Mouse (Mus musculus) midbrain, embryonic 15.5 days (tissue): ENCODE measurements at regions not wholly inside any gene's neighbourhood (a gene's known extent, or its start where the extent isn't known, plus 50 kb on each side); places are given as distances from the start of the nearest gene placed in this dataset.

Experiments used
- ATAC-seq: fragments of 200-750 bp; cut with Nextera tagmentation; replicated peaks from 2 replicates; pipeline ENCODE4 v1.8.0; 2017; ENCODE audit warnings: moderate TSS enrichment
- H3K27ac ChIP-seq: fragments of 300-500 bp; sonication (generic); 2 replicates; pipeline ENCODE4 v1.5.1; 2015; ENCODE audit warnings: mild to moderate bottlenecking, inconsistent platforms
- H3K27me3 ChIP-seq: fragments of 300-500 bp; sonication (generic); replicated peaks from 2 replicates; pipeline ENCODE4 v1.6.1; 2015; ENCODE audit warnings: inconsistent platforms
- H3K36me3 ChIP-seq: fragments of 300-500 bp; sonication (generic); replicated peaks from 2 replicates; pipeline ENCODE4 v1.6.1; 2015; ENCODE audit warnings: inconsistent platforms
- H3K4me1 ChIP-seq: fragments of 300-500 bp; sonication (generic); 2 replicates; pipeline ENCODE4 v1.6.1; 2015; ENCODE audit warnings: inconsistent platforms
- H3K4me2 ChIP-seq: fragments of 300-500 bp; sonication (generic); 2 replicates; pipeline ENCODE4 v1.6.1; 2015; ENCODE audit warnings: inconsistent platforms, mild to moderate bottlenecking, moderate library complexity
- H3K4me3 ChIP-seq: fragments of 300-500 bp; sonication (generic); 2 replicates; pipeline ENCODE4 v1.5.1; 2015; ENCODE audit warnings: mild to moderate bottlenecking, inconsistent platforms
- H3K9ac ChIP-seq: fragments of 300-500 bp; sonication (generic); 2 replicates; pipeline ENCODE4 v1.6.1; 2015; ENCODE audit warnings: mild to moderate bottlenecking, inconsistent platforms
- H3K9me3 ChIP-seq: fragments of 300-500 bp; sonication (generic); 2 replicates; pipeline ENCODE4 v1.6.1; 2016; ENCODE audit warnings: inconsistent platforms
- WGBS: fragments of 180-500 bp; shearing (Covaris S2); methylation state at CpG from one replicate; pipeline ENCODE4 v1.1.7; 2015; ENCODE audit warnings: mixed read lengths; 5-methylcytosine and 5-hydroxymethylcytosine counted together

- peak; percentile 95 for ATAC-seq
- Histone ChIP-seq H3K4me1 (peaks cover 23% of the 10 kb centered on the region), H3K9ac (no peak overlapping the region), H3K27me3 (no peaks in the 10 kb centered on the region), H3K4me3 (no peak overlapping the region), H3K27ac (peak overlapping the region; percentile 78), H3K9me3 (no peaks in the 10 kb centered on the region), H3K4me2 (peak overlapping the region; percentile 33), H3K36me3 (no peaks in the 10 kb centered on the region)
- 2% methylated on average over 11 of the region's 11 CpGs for WGBS
Measured at GRCm38 (mm10) chr1:41390102-41390884, 584.9 kb downstream of the Tmem182 start.

GRCm38 (mm10) chr1:41391071-41391470 lies 585.7 kb downstream of the Tmem182 start:
- Histone ChIP-seq H3K27me3 (no peaks in the 10 kb centered on the region), H3K9me3 (no peaks in the 10 kb centered on the region), H3K4me1 (peaks cover 23% of the 10 kb centered on the region), H3K9ac (no peak overlapping the region), H3K36me3 (no peaks in the 10 kb centered on the region), H3K4me3 (no peak overlapping the region), H3K4me2 (no peak overlapping the region), H3K27ac (peak overlapping the region; percentile 78; the same call in 1 of the 2 replicates)
- no peak for ATAC-seq
- WGBS = 25% methylated on average over 7 of the region's 7 CpGs

DNA sequence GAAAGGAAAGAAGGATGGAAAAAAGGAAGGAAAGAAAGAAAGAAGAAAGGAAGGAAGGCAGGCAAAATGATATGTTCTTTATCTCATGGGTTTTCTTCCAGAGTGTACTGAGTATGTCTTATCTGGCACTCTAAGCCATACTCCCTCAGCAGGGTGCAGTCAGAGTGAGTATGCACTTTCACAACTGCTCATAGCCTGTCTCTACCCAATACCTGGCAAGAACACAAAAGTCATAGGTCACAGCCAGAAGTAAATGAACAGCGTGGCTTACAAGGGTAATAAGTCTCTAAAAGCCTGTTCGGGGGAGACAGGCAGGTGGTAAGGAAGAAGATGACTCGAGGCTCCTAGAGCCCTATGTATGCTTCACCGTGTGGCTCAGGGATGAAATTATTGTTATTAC lies 587.9 kb downstream of the Tmem182 start:
- Histone ChIP-seq H3K4me1 (peaks cover 23% of the 10 kb centered on the region), H3K36me3 (no peaks in the 10 kb centered on the region), H3K9me3 (no peaks in the 10 kb centered on the region), H3K9ac (no peak overlapping the region), H3K27ac (no peak overlapping the region), H3K4me2 (no peak overlapping the region), H3K4me3 (no peak overlapping the region), H3K27me3 (no peaks in the 10 kb centered on the region)
- whole genome bisulfite sequencing = 72% methylated on average over 4 of the region's 4 CpGs
- ATAC-seq = no peak

DNA sequence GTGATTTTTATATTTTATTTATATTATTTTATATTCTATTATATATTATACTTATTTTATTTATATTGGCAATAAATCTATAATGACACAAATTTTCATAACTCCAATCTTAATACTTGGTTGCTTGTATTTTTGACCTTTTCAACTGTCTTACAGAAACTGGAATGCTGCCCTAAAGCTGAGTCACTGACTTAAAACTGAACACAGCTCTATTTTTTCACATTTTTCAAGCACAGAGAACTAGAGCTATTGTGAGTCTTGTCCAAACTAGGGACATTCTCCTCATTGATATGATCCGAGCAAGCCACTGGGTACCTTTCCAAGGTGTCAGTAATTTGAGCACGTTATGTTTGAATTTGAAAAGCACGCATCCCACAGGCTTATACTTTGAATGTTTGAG lies 589.7 kb downstream of the Tmem182 start:
- Histone ChIP-seq H3K4me3 (no peak overlapping the region), H3K27me3 (no peaks in the 10 kb centered on the region), H3K36me3 (no peaks in the 10 kb centered on the region), H3K9me3 (no peaks in the 10 kb centered on the region), H3K4me2 (no peak overlapping the region), H3K4me1 (peaks cover 12% of the 10 kb centered on the region), H3K27ac (no peak overlapping the region), H3K9ac (no peak overlapping the region)
- WGBS = 84% methylated on average over 3 of the region's 3 CpGs
- ATAC-seq = no peak

- 91% methylated on average over 5 of the region's 5 CpGs for WGBS
- H3K36me3 ChIP-seq = no peaks in the 10 kb centered on the region
- H3K27ac ChIP-seq = no peak overlapping the region
- no peak overlapping the region for H3K9ac ChIP-seq
- no peaks in the 10 kb centered on the region for H3K27me3 ChIP-seq
- no peaks in the 10 kb centered on the region for H3K9me3 ChIP-seq
- H3K4me1 ChIP-seq = no peaks in the 10 kb centered on the region
- no peak for ATAC-seq
- H3K4me3 ChIP-seq = no peak overlapping the region
- H3K4me2 ChIP-seq = no peak overlapping the region
Measured at GRCm38 (mm10) chr1:41410533-41410932, 605.1 kb downstream of the Tmem182 start.

GRCm38 (mm10) chr1:41411641-41412040 lies 606.2 kb downstream of the Tmem182 start:
- H3K4me1 ChIP-seq = no peaks in the 10 kb centered on the region
- no peak overlapping the region for H3K4me2 ChIP-seq
- no peak overlapping the region for H3K9ac ChIP-seq
- WGBS = 96% methylated on average over 3 of the region's 3 CpGs
- no peaks in the 10 kb centered on the region for H3K27me3 ChIP-seq
- no peak overlapping the region for H3K27ac ChIP-seq
- no peak for ATAC-seq
- H3K36me3 ChIP-seq = no peaks in the 10 kb centered on the region
- H3K4me3 ChIP-seq = no peak overlapping the region
- no peaks in the 10 kb centered on the region for H3K9me3 ChIP-seq

DNA sequence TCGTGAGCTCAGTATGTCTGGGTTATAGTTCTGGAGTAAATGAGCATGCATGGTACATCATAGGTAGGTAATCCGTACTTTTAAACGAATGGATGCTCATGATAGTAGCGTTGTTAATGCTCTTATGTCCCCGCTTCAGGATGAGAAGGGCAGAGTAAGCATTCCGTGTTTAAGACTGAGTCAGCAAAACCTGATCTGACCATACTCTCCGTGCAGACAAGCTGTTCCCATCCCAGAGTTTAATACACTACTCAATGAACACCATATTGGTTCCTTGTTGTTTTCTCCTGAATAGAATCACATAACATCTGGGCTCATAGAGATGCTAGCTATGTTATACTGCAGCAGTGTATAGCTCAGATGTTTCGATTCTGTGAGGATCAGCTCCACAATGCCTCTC lies 606.7 kb downstream of the Tmem182 start:
- no peak overlapping the region for H3K27ac ChIP-seq
- H3K9ac ChIP-seq = no peak overlapping the region
- H3K4me3 ChIP-seq = no peak overlapping the region
- no peak for ATAC-seq
- no peaks in the 10 kb centered on the region for H3K27me3 ChIP-seq
- no peaks in the 10 kb centered on the region for H3K9me3 ChIP-seq
- H3K36me3 ChIP-seq = no peaks in the 10 kb centered on the region
- H3K4me1 ChIP-seq = no peaks in the 10 kb centered on the region
- no peak overlapping the region for H3K4me2 ChIP-seq
- 90% methylated on average over 8 of the region's 8 CpGs for WGBS

DNA sequence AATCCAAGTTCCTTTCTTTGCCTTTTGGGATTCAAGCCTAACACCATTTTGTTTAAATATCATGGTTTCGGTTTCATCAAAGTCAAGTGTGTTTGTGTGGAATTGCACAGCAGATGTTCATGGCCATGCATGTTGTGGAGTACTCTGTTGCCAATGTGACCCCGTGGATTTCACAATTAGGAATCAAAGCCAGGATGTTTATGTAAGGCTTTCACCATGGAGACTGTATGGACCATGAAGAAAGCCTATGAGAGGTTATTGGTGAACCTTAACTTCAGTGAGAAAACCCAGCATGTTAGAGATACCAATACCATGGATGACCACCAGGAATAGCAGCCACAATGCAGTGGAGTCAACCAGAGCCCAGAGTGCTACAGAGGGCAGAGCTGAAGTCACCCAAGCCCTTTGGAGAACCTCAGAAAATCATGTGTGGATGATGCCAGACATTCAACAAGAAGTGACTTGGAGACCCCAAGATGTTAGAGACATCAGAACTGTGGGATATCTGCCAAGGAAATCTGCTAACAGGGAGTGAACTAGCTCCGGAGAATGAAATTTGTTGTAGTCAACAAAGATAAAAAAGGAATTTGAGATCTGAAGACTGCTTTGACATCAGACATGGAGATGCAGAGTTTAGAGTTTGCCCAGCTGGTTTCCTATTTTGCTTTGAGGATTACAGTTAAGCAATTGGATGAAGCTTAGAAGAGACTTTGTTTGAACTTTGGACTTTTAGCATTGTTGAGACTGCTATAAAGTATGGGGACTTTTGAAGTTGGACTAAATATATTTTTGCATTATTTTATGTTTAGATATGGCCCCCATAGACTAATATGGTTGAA lies 615.3 kb downstream of the Tmem182 start:
- ATAC-seq = no peak
- no peaks in the 10 kb centered on the region for H3K9me3 ChIP-seq
- H3K4me2 ChIP-seq = no peak overlapping the region
- H3K27ac ChIP-seq = no peak overlapping the region
- H3K36me3 ChIP-seq = no peaks in the 10 kb centered on the region
- H3K9ac ChIP-seq = no peak overlapping the region
- H3K27me3 ChIP-seq = no peaks in the 10 kb centered on the region
- H3K4me3 ChIP-seq = no peak overlapping the region
- 86% methylated on average over 3 of the region's 3 CpGs for WGBS
- no peaks in the 10 kb centered on the region for H3K4me1 ChIP-seq

DNA sequence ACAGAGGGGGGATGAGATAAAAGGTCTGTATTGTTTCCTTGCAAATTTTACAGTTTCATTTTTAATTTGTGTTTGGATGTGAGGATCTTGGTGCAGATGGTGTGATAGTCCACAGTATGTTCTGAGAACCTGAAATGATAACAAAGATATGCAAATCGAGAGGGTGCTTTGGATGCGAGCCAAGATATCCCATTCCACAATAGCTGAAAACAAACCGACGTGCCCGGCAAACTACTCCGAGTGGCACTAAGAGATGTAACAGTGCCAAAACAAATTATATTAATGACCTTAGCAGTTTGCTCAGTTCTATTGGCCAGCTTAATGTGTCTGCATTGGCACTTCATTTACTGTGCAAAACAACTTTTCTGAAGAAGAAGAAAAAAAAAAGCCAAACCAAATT lies 622.5 kb downstream of the Tmem182 start:
- Histone ChIP-seq H3K9ac (no peak overlapping the region), H3K4me1 (peaks cover 21% of the 10 kb centered on the region), H3K4me3 (no peak overlapping the region), H3K36me3 (no peaks in the 10 kb centered on the region), H3K27ac (0 out of 2 replicates have a peak overlapping the region, but pooled peaks have one; percentile 1), H3K4me2 (no peak overlapping the region), H3K9me3 (no peaks in the 10 kb centered on the region), H3K27me3 (no peaks in the 10 kb centered on the region)
- WGBS = 18% methylated on average over 6 of the region's 6 CpGs
- peak; percentile 53; the same call in 1 of the 2 replicates for ATAC-seq

- Histone ChIP-seq H3K4me2 (peak overlapping the region; percentile 32), H3K27ac (peak overlapping the region; percentile 41), H3K36me3 (no peaks in the 10 kb centered on the region), H3K4me3 (no peak overlapping the region), H3K27me3 (no peaks in the 10 kb centered on the region), H3K4me1 (peaks cover 21% of the 10 kb centered on the region), H3K9me3 (no peaks in the 10 kb centered on the region), H3K9ac (no peak overlapping the region)
- 11% methylated on average over 7 of the region's 7 CpGs for WGBS
- peak; percentile 86 for ATAC-seq
Measured at GRCm38 (mm10) chr1:41431127-41431690, 625.8 kb downstream of the Tmem182 start.

- Histone ChIP-seq H3K4me3 (no peak overlapping the region), H3K9me3 (no peaks in the 10 kb centered on the region), H3K4me1 (peaks cover 11% of the 10 kb centered on the region), H3K9ac (no peak overlapping the region), H3K4me2 (no peak overlapping the region), H3K27me3 (no peaks in the 10 kb centered on the region), H3K36me3 (no peaks in the 10 kb centered on the region), H3K27ac (no peak overlapping the region)
- no peak for ATAC-seq
- 86% methylated on average over 3 of the region's 3 CpGs for WGBS
Measured at GRCm38 (mm10) chr1:41435379-41435778, 630.0 kb downstream of the Tmem182 start.

- ATAC-seq = no peak
Measured at GRCm38 (mm10) chr1:41449972-41450371, 644.6 kb downstream of the Tmem182 start.

More at GRCm38 (mm10) chr1:41449972-41450371, 644.6 kb downstream of the Tmem182 start:
- Histone ChIP-seq H3K27me3 (no peaks in the 10 kb centered on the region), H3K4me3 (no peak overlapping the region), H3K4me2 (no peak overlapping the region), H3K4me1 (no peaks in the 10 kb centered on the region), H3K36me3 (no peaks in the 10 kb centered on the region), H3K9me3 (no peaks in the 10 kb centered on the region), H3K9ac (no peak overlapping the region), H3K27ac (no peak overlapping the region)
